Comparison of ENCODE assay signal across 24 mouse cellular contexts in genomic region chr13:92911660-92912284, GRCm38 (mm10).
DNase-seq lines count a peak whose midpoint lies in the region; ATAC-seq lines count a peak whose summit lies in the region.
"Had no signal": no experiment of that assay in that cellular context is flagged by ENCODE, and none has a peak within 500 bp of the region (broad histone marks: within the 10 kb centered on the region; RNA-seq: fewer than 3 reads in every experiment).

No protein-coding gene starts in this region.

- H3K9ac ChIP-seq in limb, embryonic 13.5 days, result no peak overlapping the region
- H3K9ac ChIP-seq: embryonic facial prominence, embryonic 15.5 days; heart, embryonic 15.5 days; hindbrain, embryonic 15.5 days; intestine, embryonic 15.5 days; liver, embryonic 13.5 days had no signal

- intact Hi-C loops in heart, postnatal 25 days (cut with DNase I), result no loop called here

- 55% methylated on average over 11 of the region's 11 CpGs for WGBS in limb, embryonic 13.5 days
- 87% methylated on average over 11 of the region's 11 CpGs for WGBS in limb, embryonic 10.5 days

- H3K4me3 ChIP-seq in limb, embryonic 13.5 days, result no peak overlapping the region
- no peak overlapping the region for H3K4me3 ChIP-seq in limb, embryonic 10.5 days
- H3K4me3 ChIP-seq: embryonic facial prominence, embryonic 15.5 days; heart, adult 2 months; heart, embryonic 15.5 days; hindbrain, embryonic 15.5 days; intestine, embryonic 15.5 days; liver, embryonic 13.5 days had no signal

- ATAC-seq in frontal cortex, adult (ENCODE audit: low TSS enrichment), result peak; percentile 70
- ATAC-seq in limb, embryonic 13.5 days (ENCODE audit: low FRiP score, low read depth), result peak; percentile 28; the same call in 1 of the 2 replicates
- ATAC-seq: forebrain, embryonic 14.5 days; intestine, embryonic 15.5 days had no signal

- peaks cover 5% of the 10 kb centered on the region; the same call in 1 of the 2 replicates for H3K4me1 ChIP-seq in limb, embryonic 13.5 days
- peaks cover 15% of the 10 kb centered on the region for H3K4me1 ChIP-seq in limb, embryonic 10.5 days
- H3K4me1 ChIP-seq: embryonic facial prominence, embryonic 15.5 days; hindbrain, embryonic 15.5 days; intestine, embryonic 15.5 days; liver, embryonic 13.5 days had no signal

- no peaks in the 10 kb centered on the region for H3K9me3 ChIP-seq in limb, embryonic 13.5 days
- no peaks in the 10 kb centered on the region for H3K9me3 ChIP-seq in limb, embryonic 10.5 days (replicated peaks)
- H3K9me3 ChIP-seq: embryonic facial prominence, embryonic 15.5 days; heart, embryonic 15.5 days; hindbrain, embryonic 15.5 days; intestine, embryonic 15.5 days; liver, embryonic 13.5 days had no signal

- no peak overlapping the region for H3K4me2 ChIP-seq in limb, embryonic 13.5 days (replicated peaks)
- H3K4me2 ChIP-seq: embryonic facial prominence, embryonic 15.5 days; heart, embryonic 15.5 days; hindbrain, embryonic 15.5 days; intestine, embryonic 15.5 days; liver, embryonic 13.5 days had no signal

- no peaks in the 10 kb centered on the region for H3K27me3 ChIP-seq in limb, embryonic 13.5 days
- no peaks in the 10 kb centered on the region for H3K27me3 ChIP-seq in limb, embryonic 10.5 days (ENCODE audit: low read depth, poor library complexity, severe bottlenecking)
- H3K27me3 ChIP-seq: embryonic facial prominence, embryonic 15.5 days; heart, embryonic 15.5 days; hindbrain, embryonic 15.5 days; intestine, embryonic 15.5 days; liver, embryonic 13.5 days had no signal

- H3K27ac ChIP-seq in limb, embryonic 13.5 days, result no peak overlapping the region
- H3K27ac ChIP-seq in limb, embryonic 10.5 days, result no peak overlapping the region
- H3K27ac ChIP-seq: embryonic facial prominence, embryonic 15.5 days; heart, adult 2 months; heart, embryonic 15.5 days; hindbrain, embryonic 15.5 days; intestine, embryonic 15.5 days; liver, embryonic 13.5 days; stomach, postnatal 0 days had no signal

- no peak for DNase-seq in frontal cortex, postnatal 10 days (ENCODE audit: low spot score in 2 of 2)
- no peak for DNase-seq in limb, embryonic 10.5 days (ENCODE audit: low spot score)
- DNase-seq in urinary bladder, postnatal 4 days (ENCODE audit: low spot score in 2 of 2), result peak; percentile 10 to 43
- DNase-seq in urinary bladder, adult 2 months (ENCODE audit: low spot score), result no peak
- DNase-seq in heart, postnatal 25 days (ENCODE audit: low spot score), result no peak
- DNase-seq: adrenal gland, postnatal 10 days; cerebellum, adult 8-10 months; cerebellum, postnatal 36 days; embryo, embryonic 11 days; gastrocnemius, postnatal 25 days; heart, adult 2 months; kidney, adult 8-10 months; kidney, postnatal 10 days; liver, embryonic 13.5 days; lung, adult 2 months; thymus, postnatal 14 days had no signal

- H3K36me3 ChIP-seq in limb, embryonic 13.5 days, result no peaks in the 10 kb centered on the region
- no peaks in the 10 kb centered on the region for H3K36me3 ChIP-seq in limb, embryonic 10.5 days
- H3K36me3 ChIP-seq: embryonic facial prominence, embryonic 15.5 days; heart, embryonic 15.5 days; hindbrain, embryonic 15.5 days; intestine, embryonic 15.5 days; liver, embryonic 13.5 days had no signal

Comparison
In these comparisons a context has a peak if more than half of its experiments do, and no peak if none do; other contexts are left out.
1. DNase-seq: peak in urinary bladder, postnatal 4 days (2 of 2); none in frontal cortex, postnatal 10 days (0 of 2), limb, embryonic 10.5 days (single experiment), urinary bladder, adult 2 months (single experiment) and heart, postnatal 25 days (single experiment).